Mouse (Mus musculus) right cerebral cortex, postnatal 36 days (tissue): ENCODE results near the gene Paqr4.
A peak's percentile ranks its signal among the peaks of the same experiment; 100 is the strongest.

Experiments
- DNase-seq, 2 experiments: peaks; one replicate each; pipeline ENCODE4 v3.0.0; 2022; ENCODE audit warnings: low spot score in 2 of 2, mixed read lengths in 1 of 2

Gene Paqr4

GRCm38 (mm10) chr17:23726758-23727142, 13.9 kb downstream of the Paqr4 start:
- no peak for DNase-seq

GRCm38 (mm10) chr17:23725999-23726757, 14.5 kb downstream of the Paqr4 start, which contains the start of gene Pkmyt1:
Pkmyt1 (plus strand) TSS chr17:23726336.
- peak; percentile 87 to 91 for DNase-seq

GRCm38 (mm10) chr17:23725477-23725876, 15.2 kb downstream of the Paqr4 start:
- DNase-seq, result no peak

- no peak for DNase-seq
These were observed 18.1 kb downstream of the Paqr4 start, which contains the start of gene 1520401A03Rik for GRCm38 (mm10) chr17:23722376-23723125. 1520401A03Rik (minus strand) TSS chr17:23722783.

- DNase-seq, result no peak
These were observed 18.8 kb downstream of the Paqr4 start for GRCm38 (mm10) chr17:23721886-23722285.

GRCm38 (mm10) chr17:23719455-23719854, 21.2 kb downstream of the Paqr4 start:
- DNase-seq, result no peak

- no peak for DNase-seq
These were observed 23.7 kb downstream of the Paqr4 start for GRCm38 (mm10) chr17:23717003-23717402.

GRCm38 (mm10) chr17:23706212-23706611, 34.5 kb downstream of the Paqr4 start:
- peak; percentile 47 to 49 for DNase-seq

GRCm38 (mm10) chr17:23705525-23706104, 35.1 kb downstream of the Paqr4 start:
- DNase-seq, result no peak

GRCm38 (mm10) chr17:23704741-23705140, 35.9 kb downstream of the Paqr4 start:
- DNase-seq, result peak in 1 of 2 experiments; percentile 43

GRCm38 (mm10) chr17:23703301-23703700, 37.4 kb downstream of the Paqr4 start:
- no peak for DNase-seq

GRCm38 (mm10) chr17:23700079-23700478, 40.6 kb downstream of the Paqr4 start:
- peak; percentile 90 for DNase-seq

GRCm38 (mm10) chr17:23699131-23700077, 41.3 kb downstream of the Paqr4 start:
- no peak for DNase-seq

GRCm38 (mm10) chr17:23695801-23696200, 44.9 kb downstream of the Paqr4 start:
- DNase-seq, result no peak

- DNase-seq, result no peak
These were observed 46.2 kb downstream of the Paqr4 start for GRCm38 (mm10) chr17:23694491-23694890.
